Mouse (Mus musculus) lung, adult 2 months (tissue): Measurements from ENCODE around the gene Gna15.

Experiments used
- CTCF ChIP-seq: fragments of 200-500 bp; IDR thresholded peaks from 2 replicates; pipeline ENCODE4 v1.5.1; 2011; ENCODE audit warnings: mild to moderate bottlenecking, low read length, control low read depth; ENCODE audit not compliant: insufficient read depth
- POLR2A ChIP-seq: fragments of 200-500 bp; IDR thresholded peaks from 2 replicates; pipeline ENCODE4 v1.6.1; 2011; ENCODE audit warnings: low read depth, mild to moderate bottlenecking, control low read depth, low read length, borderline replicate concordance; ENCODE audit errors: extremely low read depth

- no peak for TF ChIP-seq CTCF
- no peak for TF ChIP-seq POLR2A
Measured at GRCm38 (mm10) chr10:81458267-81458666, 65.8 kb downstream of the Gna15 start.
